Mouse (Mus musculus): ENCODE measurements at regions not wholly inside any gene's neighbourhood (a gene's known extent, or its start where the extent isn't known, plus 50 kb on each side); places are given as distances from the start of the nearest gene placed in this dataset.

GRCm38 (mm10) chr8:26922178-26922540 lies 55.0 kb upstream of the Zfp703 start:
- no peak for DNase-seq (ENCODE audit: low spot score in 2 of 2)
- intact Hi-C loops (cut with DNase I), result no loop called here

DNA sequence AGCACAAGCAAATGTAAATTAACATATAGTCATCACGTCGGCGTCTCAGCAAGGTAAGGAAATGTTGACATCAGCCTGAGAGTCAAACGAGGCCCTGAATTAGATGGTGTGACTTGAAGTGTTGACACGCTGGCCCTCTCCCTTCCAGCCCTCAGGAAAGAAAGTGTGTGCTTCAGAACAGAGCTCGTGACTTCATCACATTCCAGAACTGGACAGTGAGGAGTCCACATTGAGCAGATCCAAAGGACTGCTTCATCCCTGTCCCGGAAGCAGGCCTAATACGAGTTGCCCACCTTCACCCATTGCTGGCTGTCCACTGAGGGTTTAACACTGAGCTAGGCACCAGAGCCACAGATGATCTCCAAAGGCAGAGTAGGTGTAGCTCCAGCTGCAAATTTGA lies 54.0 kb upstream of the Zfp703 start:
- DNase-seq (ENCODE audit: low spot score in 2 of 2), result no peak
- intact Hi-C loops (cut with DNase I), result no loop called here
